Mouse (Mus musculus) gastrocnemius, adult 2 months (tissue): ENCODE measurements around the gene Rbmxl2. TPM values are rescaled to one million over a fixed set of nuclear protein-coding genes. Genes with fewer than 3 reads are reported as not detected.

Experiments
- DNase-seq: peaks from one replicate; pipeline ENCODE4 v3.0.0; 2022
- H3K27ac ChIP-seq: fragments of 200-600 bp; 2 replicates; pipeline ENCODE4 v1.8.1; 2022; ENCODE audit warnings: mild to moderate bottlenecking
- H3K4me3 ChIP-seq: fragments of 200-600 bp; 2 replicates; pipeline ENCODE4 v1.8.1; 2022; ENCODE audit warnings: mild to moderate bottlenecking, moderate library complexity
- CTCF ChIP-seq: fragments of 200-600 bp; IDR thresholded peaks from 2 replicates; pipeline ENCODE4 v1.8.1; 2022; ENCODE audit warnings: antibody characterized with exemption, mild to moderate bottlenecking, moderate library complexity
- intact Hi-C: fragments of 180-260 bp; cut with DNase I; formaldehyde crosslinking; loops from one replicate; pipeline ENCODE4 v1.15.1; 2025
- total RNA-seq, 2 experiments: library from RNA; stranded (reverse); gene quantifications; 2 replicates each; pipeline ENCODE4 v1.2.3; 2021

The Rbmxl2 gene
- total RNA-seq, 2 experiments from 2014 or later: not detected

GRCm38 (mm10) chr7:107259936-107260335 is 50.7 kb downstream of the Rbmxl2 start:
- no peak for TF ChIP-seq CTCF
- intact Hi-C loops: no loop called here

More at GRCm38 (mm10) chr7:107259936-107260335, 50.7 kb downstream of the Rbmxl2 start:
- no peak for DNase-seq
- Histone ChIP-seq H3K27ac (no peak overlapping the region), H3K4me3 (no peak overlapping the region)

Other genes starting within 250 kb of the Rbmxl2 start
- not detected for gene Olfr6, start 245.5 kb upstream of the Rbmxl2 start, total RNA-seq
- gene Olfr711, start 234.0 kb upstream of the Rbmxl2 start, total RNA-seq: not detected
- not detected for gene Olfr2, start 203.4 kb upstream of the Rbmxl2 start, total RNA-seq
- not detected for gene Olfr713, start 178.3 kb upstream of the Rbmxl2 start, total RNA-seq
- not detected for gene Olfr714, start 138.5 kb upstream of the Rbmxl2 start, total RNA-seq
- gene Olfr17, start 116.2 kb upstream of the Rbmxl2 start, total RNA-seq: not detected
- not detected for gene Olfr715b, start 99.1 kb upstream of the Rbmxl2 start, total RNA-seq
- not detected for gene Olfr715, start 78.4 kb upstream of the Rbmxl2 start, total RNA-seq
- not detected for gene Olfr716, start 71.1 kb upstream of the Rbmxl2 start, total RNA-seq
- not detected for gene Nlrp14, start 42.5 kb upstream of the Rbmxl2 start, total RNA-seq
- gene Syt9, start 161.3 kb downstream of the Rbmxl2 start, total RNA-seq: under 1 TPM; 0.33 to 0.38 TPM